Mouse (Mus musculus): Measurements from ENCODE around the gene Rps18.
"Not testable (repeated sequence)": the region's sequence is repeated elsewhere in the genome, so short reads cannot be mapped to it uniquely, and the experiment has no call there.

The Rps18 gene

DNA sequence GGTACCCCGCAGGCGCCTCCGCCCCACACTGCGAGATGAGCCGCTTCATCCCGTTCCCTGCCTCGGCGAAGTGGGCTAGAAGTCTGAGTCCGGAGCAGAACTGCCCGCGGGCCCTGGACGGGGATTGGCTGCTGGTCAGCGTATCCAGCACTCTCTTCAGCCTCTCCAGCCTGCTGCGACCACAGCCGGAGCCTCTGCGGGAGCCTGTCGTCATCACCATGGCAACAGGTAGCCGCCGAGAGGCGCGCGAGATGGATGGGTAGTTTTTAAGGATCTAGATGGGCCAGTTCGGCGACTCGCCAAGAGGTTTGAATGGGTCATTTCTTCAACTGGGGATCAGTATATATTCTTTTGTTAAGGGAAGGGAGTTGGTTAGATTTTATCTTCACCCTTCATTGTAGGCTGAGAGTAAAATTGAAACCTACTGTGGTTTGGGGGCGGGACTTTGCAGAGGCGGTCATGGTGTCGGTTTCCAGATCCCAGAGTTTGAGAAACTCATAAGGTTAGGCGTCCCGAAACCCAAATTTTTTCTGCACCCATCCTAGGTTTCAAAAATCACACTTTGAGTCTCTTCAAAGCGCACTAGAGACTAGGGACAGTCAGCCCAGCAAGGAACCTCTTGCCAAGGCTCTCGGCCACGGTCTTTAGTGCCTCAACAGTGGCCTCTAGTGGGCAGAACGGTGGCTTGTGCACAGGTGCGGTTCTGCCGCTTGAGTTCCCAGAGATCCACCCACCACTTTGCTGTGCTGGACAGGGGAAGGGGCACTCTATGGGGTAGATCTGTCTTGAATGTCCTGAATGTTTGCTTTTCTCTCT, 35.3 kb downstream of the Rps18 start:
- in situ Hi-C loops (cut with MboI): no loop called here

DNA sequence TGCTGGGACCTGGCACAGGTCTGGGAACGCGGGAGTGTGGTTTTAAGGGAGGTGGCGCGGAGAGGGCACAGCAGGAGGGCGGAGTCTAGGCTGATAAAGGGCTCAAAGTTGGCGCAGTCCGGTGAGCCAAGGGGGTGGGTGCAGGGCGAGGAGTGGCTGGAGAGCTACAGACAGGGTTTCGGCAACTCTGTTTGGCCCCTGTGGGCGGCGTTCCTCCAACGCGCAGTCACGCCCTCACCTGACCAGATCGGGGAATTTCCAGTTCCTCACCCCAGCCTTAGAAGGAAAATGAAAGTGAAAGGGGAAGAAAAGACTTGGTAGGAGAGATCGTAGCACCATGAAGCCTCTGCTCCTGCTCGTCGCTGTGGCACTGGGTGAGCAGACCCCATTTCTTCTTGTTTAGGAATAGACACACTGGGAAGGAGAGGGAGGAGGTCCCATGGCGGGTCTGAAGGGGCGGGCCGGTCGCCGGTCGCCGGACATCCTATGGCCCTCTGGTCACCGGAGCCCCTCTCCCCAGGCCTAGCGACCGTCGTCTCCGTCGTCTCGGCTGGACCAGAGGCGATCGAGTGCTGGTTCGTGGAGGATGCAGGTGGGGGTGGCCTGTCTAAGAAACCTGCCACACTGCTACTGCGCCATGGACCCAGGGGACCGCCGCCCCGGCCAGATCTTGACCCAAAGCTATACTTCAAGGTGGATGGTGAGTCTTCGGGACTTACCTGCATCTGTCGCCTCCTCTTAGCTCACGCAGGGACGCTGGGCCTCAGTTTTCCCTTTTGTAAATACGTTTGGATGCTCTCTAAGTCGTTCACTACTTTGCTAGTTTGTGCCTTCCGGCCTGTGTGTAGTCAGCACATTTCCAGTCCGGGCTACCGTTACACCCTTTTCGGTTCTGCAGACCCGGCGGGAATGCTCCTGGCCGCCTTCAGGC, 36.2 kb downstream of the Rps18 start:
- in situ Hi-C loops (cut with MboI): no loop called here

DNA sequence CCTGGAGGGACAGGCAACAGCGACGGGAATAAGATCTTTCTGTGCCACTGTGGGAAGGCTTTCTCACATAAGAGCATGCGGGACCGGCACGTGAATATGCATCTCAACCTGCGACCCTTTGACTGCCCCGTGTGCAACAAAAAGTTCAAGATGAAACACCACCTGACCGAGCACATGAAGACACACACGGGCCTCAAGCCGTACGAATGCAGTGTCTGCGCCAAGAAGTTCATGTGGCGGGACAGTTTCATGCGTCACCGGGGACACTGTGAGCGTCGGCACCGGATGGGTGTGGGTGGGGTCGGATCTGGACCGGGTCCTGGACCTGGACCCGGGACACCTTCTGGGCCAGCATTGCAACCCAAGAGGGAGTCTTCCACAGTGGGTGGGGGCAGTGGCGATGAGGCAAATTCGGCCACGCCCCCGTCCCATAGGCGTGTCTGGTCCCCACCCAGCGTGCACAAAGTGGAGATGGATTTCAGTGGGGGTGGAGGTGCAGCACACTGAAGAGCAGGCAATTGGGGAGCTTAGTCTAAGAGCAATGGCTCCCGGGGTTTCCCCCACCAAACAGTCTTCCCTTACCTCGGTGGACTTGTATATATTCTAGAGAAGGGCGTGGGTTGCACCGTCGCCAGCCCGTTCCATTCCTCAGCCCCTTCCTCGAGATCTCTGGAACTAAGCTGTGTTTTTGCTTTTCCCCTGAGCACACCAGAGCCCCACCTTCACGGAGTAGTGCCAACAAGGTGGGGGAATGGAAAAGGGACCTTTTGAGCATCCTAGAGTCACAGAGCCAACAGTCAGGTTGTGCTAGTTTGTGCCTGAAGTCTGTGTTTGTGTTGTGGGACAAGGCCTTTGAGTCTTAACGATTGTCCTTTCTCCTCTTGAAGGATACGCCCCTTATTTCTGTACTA, 37.3 kb downstream of the Rps18 start:
- in situ Hi-C loops (cut with MboI): no loop called here

DNA sequence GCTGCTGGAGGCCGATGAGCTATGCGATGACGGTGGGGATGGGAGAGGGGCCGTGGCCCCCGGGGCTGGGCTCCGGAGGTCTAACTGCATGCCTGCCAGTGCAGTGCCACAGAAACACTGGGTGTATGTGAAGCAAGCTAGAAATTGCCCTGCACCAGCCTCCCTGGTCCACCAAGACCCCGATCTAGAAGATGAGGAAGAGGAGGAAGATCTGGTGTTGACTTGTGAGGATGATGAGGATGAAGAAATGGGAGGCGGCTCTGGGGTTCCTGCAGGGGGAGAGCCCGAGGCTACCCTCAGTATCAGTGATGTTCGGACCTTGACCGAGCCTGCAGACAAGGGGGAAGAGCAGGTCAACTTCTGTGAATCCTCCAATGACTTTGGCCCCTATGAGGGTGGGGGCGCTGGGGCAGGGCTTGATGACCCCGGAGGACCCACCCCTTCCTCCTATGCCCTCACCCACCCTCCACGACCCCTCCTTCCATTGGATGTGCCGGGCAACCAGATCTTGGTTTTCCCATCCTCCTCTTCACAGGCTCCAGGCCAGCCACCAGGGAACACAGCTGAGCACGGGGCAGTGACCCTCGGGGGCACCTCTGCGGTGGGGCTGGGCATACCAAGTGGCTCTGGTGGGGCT, 38.0 kb downstream of the Rps18 start:
- in situ Hi-C loops (cut with MboI): no loop called here

DNA sequence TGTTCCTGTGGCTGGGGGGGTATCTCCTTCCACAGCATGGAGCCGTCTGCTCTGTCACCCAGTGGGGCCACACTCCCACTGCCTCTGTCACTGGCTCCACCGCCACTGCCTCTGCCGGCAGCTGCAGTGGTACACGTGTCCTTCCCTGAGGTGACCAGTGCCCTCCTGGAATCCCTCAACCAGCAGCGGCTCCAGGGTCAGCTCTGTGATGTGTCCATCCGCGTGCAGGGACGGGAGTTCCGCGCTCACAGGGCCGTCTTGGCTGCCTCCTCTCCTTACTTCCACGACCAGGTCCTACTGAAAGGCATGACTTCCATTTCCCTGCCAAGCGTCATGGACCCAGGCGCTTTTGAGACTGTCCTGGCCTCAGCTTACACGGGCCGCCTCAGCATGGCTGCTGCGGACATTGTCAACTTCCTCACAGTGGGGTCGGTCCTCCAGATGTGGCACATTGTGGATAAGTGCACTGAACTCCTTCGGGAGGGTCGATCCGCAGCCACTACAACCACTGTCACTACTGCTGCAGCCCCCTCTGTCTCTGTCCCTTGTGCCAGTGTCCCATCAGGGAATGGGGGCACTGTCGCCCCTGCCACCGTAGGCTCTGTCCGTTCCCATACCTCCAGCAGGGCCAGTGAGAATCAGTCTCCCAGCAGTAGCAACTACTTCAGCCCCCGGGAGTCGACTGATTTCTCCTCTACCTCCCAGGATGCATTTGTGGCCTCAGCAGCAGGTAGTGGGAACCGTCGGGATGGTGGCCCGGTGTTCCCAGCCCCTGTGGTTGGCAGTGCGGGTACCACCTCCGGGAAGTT, 38.8 kb downstream of the Rps18 start:
- in situ Hi-C loops (cut with MboI): no loop called here

DNA sequence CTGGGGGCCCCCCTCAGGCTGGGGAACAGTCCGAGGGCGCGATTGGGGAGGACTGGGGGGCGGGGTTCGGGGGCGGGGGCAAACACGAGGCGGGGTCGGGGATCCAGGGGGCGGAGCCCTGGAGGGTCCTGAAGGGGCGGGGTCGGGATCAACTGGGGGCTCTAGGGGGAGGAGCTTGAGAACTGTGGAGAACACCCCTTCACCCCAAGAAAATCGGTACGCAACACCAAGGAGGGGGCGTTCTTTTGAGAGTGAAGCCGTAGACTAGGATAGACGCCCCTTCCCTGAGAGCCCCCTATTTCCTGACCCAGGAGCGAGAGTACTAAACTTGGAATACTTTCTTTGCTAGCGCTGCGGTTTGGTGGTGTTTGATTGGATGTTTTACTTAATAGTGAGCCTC, 39.5 kb downstream of the Rps18 start:
- in situ Hi-C loops (cut with MboI): no loop called here

DNA sequence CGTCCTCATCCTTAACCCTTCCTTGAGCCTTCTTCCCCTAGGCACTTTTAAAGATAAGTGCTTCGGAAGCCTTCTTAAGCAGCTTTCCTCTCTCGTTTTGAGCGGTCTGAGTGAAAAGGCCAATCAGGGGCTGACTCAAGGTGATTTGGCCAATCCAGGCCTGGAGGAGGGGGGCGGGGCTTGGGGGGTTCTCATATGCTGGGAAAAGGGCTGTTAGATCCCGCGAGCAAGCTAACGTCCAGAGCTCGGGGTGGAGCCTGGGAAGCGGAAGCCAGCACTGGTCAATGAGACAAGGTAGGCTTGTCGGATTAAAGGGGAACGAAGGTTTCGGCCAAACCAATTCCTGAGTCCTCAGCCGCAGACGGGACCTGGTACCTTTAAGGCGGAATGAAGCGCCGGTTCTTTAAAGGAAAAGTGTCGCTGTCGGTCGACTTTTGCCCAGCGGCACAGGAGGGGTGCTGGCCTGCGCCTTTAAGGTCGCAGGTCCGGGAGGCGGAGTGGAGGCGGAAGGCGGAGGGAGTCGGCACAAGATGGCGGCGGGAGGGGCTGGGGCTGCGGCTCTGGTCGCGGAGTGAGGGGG, 40.0 kb downstream of the Rps18 start, which contains the start of the genes Tapbp and Zbtb22:
TSS of gene Tapbp (plus strand) at position 229 of the 580 bp plus-strand sequence.
TSS of gene Zbtb22 (plus strand) at position 234 of the 580 bp plus-strand sequence.
- in situ Hi-C loops (cut with MboI): no loop called here

DNA sequence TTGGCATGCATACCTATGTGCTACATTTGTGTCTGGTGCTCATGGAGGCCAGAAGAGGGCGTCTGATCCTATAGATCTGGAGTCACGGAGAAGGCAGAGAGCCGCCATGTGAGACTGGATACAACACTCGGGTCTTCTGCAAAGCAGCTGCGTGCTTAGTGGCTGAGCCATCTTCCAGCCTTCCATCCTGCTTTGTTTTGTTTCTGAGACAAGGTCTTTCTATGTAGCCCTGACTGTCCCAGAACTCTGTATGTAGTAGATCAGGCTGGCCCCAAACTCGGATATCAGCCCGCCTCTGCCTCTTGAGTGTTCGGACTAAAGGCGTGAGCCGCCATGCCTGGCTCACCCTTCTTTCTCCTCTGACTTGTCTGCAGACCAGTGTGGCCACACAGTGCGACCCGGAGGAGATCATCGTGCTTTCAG, 40.8 kb downstream of the Rps18 start:
- in situ Hi-C loops (cut with MboI): no loop called here

DNA sequence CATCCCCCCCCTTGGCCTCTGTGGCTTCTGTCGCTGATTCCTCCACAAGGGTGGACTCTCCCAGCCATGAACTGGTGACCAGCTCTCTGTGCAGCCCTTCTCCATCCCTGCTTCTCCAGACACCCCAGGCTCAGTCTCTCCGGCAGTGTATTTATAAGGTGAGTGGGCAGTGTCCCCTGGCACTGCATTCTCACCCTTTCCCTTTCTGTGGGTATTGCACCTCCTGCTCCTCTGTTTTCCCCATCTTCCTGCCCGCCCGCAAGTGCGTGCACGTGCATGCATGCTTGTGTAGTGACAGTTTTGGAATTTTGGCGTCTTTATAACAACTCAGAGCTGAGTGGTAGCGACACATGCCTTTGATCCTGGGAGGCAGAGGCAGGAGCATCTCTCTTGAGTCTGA, 41.9 kb downstream of the Rps18 start:
- in situ Hi-C loops (cut with MboI): no loop called here

DNA sequence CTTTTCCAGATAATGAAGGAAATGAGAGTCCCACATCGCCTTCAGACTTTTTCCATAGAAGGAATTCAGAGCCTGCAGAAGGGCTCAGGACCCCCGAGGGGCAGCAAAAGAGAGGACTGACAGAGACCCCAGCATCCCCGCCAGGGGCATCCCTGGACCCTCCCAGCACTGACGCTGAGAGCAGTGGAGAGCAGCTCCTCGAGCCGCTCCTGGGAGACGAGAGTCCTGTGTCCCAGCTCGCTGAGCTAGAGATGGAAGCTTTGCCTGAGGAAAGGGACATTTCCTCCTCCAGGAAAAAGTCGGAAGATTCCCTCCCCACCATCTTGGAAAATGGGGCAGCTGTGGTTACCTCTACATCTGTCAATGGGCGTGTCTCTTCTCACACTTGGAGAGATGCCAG, 42.5 kb downstream of the Rps18 start:
- in situ Hi-C loops (cut with MboI): no loop called here

DNA sequence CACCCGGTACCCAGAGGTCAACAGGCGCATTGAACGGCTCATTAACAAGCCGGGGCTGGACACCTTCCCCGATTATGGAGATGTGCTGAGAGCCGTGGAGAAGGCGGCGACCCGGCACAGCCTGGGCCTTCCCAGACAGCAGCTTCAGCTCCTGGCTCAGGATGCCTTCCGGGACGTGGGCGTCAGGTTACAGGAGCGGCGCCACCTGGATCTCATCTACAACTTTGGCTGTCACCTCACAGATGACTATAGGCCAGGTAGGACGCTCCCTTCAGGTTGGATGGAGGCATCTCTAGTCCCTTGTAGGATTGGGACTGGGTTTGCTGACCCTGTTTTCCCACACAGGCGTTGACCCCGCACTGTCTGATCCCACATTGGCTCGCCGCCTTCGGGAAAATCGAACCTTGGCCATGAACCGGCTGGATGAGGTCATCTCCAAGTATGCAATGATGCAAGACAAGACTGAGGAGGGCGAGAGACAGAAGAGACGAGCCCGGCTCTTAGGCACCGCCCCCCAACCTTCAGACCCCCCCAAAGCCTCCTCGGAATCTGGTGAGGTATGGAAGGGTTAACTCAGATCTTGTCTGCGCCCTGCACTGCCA, 43.9 kb downstream of the Rps18 start:
- in situ Hi-C loops (cut with MboI): no loop called here

DNA sequence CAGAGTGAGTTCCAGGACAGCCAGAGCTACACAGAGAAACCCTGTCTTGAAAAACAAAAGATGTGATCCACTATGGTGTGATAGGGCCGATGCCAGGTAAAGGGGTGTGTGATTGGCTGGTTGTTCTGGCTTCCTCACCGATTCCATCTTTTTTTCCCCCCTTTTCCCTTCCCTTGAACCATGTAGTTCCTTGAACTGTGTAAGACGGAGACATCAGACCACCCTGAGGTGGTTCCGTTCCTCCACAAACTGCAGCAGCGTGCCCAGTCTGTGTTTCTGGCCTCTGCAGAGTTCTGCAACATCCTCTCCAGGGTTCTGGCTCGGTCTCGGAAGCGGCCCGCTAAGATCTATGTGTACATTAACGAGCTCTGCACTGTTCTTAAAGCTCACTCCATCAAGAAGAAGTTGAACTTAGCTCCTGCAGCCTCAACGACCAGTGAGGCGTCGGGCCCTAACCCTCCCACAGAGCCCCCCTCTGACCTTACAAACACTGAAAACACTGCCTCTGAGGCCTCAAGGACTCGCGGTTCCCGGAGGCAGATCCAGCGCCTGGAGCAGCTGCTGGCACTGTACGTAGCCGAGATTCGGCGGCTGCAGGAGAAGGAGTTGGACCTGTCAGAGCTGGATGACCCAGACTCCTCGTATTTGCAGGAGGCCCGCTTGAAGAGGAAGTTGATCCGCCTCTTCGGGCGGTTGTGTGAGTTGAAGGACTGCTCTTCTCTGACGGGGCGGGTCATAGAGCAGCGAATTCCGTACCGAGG, 44.6 kb downstream of the Rps18 start:
- in situ Hi-C loops (cut with MboI): no loop called here

DNA sequence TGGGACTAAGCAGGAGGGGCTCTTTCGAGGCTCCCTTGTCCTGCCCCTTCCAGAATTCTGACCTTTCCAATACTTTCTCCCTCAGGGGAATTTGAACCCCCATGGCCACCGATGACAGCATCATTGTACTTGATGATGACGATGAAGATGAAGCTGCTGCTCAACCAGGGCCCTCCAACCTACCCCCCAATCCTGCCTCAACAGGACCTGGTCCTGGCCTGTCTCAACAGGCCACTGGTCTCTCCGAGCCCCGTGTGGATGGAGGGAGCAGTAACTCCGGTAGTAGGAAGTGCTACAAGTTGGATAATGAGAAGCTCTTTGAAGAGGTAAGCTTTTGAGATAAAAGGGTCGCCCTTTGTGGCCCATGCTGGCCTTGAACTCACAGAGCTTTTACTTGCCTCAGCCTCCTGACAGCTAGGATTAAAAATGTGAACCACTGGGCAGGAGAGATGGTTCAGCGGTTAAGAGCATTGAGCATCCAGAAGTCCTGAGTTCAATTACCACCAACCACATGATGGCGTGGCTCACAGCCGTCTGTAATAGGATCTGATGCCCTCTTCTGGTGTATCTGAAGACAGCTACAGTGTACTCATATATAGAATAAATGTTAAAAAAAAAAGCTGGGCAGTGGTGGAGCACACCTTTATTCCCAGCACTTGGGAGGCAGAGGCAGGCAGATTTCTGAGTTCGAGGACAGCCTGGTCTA, 45.3 kb downstream of the Rps18 start:
- in situ Hi-C loops (cut with MboI): no loop called here

DNA sequence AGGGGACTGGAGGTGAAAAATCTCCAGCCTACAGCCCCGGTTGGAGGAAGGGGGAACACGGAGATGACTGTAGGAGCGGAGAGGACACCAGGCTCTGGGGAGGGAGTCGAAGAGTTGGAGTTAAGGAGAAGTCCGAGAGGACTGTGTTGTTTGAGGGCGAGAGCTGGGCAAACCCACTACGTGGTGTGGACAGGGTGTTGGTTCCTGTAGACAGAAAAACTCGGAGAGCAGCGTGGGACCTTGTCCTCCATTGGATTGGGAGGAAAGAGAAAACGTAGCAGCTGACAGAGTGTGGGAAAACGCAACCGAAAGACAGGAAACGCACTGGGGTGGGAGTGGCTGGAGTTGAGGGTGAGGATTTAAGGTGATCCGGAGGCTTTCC, 45.9 kb downstream of the Rps18 start:
- in situ Hi-C loops (cut with MboI): no loop called here

DNA sequence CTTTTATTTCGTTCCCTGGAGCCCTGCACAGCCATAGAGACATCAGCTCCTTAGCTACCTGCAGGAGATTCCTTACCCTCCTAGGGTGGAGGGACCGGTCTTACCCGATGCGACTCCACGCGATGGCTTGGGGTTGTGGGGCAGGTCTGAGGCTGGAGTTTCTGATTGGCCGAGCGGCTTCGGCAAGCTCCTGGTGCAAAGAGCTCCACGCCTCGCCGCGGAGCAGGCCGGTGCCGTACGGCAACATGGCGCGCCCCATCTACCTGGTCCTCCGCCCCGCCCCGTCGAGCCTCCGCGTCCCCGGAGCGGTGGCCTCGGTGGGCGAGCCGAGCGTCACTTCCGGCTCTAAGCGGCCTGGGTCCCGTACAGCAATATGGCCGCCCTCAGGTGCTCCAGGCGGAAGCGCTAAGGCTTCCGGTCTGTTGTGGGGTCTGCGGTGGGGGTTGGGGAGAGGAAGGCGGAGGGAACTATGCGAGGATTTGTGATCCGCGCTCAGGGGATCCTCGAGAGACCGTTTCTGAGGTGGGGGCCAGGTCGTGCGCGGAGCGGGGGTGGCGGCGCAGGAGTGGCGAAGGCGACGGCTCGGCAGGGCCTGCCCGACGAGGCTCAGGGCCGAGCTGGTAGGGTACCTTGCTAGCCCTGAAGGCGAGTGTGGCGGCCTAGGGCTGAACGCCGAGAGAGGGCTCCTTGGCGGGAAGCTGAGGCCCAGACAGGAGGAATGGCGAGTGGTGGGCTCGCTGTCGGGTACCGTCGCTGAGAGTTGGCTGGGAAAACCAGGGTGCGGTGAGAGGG, 46.5 kb downstream of the Rps18 start, which contains the start of gene Daxx:
TSS of gene Daxx (plus strand) at position 338 of the 792 bp plus-strand sequence.
- in situ Hi-C loops (cut with MboI): no loop called here

DNA sequence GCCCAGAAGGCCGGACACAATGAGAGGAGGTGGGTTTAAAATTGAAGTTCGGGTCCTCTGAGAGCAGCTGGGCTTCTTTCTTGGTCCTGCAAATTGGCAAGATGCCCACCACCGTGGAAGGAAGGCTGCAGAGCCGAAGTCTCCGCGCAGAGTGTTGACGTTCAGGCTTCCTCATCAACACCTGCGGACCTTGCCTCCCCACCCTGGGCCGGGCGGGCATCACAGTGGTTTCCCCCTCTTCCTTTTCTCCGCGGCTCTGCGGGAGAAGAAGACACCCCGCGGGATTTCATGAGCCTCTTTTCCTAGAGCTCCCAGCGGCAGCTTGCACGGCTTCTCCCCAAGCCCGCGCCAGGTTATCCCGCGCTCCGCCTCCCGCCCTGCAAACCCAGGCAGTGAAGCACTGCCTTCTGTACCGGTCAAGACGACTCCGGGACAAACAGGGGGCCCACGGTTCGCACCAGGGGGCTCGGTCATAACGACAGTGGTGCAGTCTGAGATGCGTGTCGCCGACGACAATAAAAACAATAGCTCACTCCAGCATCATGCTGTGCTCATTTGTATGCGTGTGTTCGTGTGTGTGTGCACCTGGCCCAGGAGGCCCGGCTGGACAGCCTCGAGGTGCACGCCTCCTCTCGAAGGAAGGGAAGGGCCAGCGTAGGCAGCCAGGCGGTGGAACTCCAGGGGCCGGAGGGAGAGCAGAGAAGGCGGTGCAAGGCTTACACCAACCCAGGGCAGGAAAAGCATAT, 47.3 kb downstream of the Rps18 start:
- in situ Hi-C loops (cut with MboI): no loop called here

DNA sequence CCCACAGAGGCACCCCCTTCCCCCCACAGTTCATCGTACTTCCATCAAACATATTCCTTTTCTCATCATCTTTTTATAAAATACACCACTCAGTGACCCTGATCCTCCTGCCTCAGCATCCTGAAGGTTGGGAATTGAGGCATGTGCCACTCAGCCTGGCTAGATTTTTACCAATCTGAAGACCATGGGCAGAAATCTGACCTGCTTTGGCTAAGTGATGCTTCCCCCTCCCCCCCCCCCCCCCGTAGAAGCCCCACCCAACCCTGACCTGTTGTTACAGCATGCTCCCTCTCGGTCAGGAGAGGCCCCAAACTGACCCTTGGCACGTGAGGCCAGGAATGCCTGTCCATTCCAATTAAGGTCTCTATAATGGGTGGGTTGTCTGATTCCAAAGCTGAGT, 51.0 kb downstream of the Rps18 start, which contains the start of gene Platr17:
TSS of gene Platr17 (plus strand) at position 301 of the 400 bp plus-strand sequence.
- in situ Hi-C loops (cut with MboI): not testable (repeated sequence)
